Mouse (Mus musculus): ENCODE data around the gene Selenoo. TPM values are rescaled to one million over a fixed set of nuclear protein-coding genes. Genes with fewer than 3 reads are reported as not detected.

Selenoo gene
- total RNA-seq, 2 experiments from 2014 or later: 21.1 to 21.3 TPM

DNA sequence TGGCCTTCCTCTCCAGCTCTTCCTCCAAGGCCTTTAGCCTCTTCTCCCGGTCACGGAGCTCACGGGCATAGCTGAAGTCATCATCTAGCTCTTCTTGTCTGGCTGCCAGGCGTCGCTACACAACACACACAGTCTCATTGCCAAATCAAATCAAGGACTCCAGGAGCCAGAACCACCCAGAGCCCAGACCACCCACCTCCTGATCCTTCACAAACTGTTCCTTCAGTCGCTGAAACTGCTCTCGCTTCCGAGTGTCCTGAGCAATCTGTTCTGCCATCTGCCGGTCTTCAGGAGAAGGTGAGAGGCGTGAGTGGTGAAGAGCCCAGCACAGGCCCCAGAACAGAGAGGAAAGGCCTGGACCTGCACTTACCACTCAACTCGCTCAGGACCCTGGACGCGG, 17.2 kb downstream of the Selenoo start:
- intact Hi-C loops (cut with DNase I): loop anchor here (5.0 kb wide), 1 partner anchor 174 kb away; no protein-coding TSS in a partner anchor
- H3K27ac ChIP-seq: peak overlapping the region; percentile 50; the same call in 1 of the 2 replicates
- peak in 1 of 2 experiments; percentile 57 for DNase-seq (ENCODE audit: extremely low spot score in 1 of 2, low spot score in 2 of 2)
- no peak overlapping the region for H3K4me3 ChIP-seq
- peak; percentile 16; the same call in 1 of the 2 replicates for TF ChIP-seq CTCF (IDR thresholded peaks at IDR 0.05)

DNA sequence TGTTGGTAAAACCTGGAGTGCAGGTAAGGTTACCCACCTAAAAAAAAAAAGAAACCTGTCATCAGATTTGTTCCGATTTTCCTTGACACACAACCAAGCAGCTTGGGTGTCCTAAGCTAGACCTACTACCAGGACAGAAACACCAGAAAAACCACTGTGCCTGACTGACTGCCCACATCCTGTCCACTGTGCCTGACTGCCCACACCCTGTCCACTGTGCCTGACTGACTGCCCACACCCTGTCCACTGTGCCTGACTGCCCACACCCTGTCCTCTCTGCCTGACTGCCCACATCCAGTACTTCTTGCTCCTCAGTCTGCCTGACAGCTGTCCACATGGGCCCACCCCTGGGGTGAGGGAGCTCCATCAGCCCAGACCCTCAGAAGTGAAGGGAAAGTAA, 18.1 kb downstream of the Selenoo start:
- intact Hi-C loops (cut with DNase I): loop anchor here (5.0 kb wide), 1 partner anchor 175 kb away; no protein-coding TSS in a partner anchor
- Histone ChIP-seq H3K27ac (peak overlapping the region; percentile 34; the same call in 1 of the 2 replicates), H3K4me3 (no peak overlapping the region)
- DNase-seq (ENCODE audit: extremely low spot score in 1 of 2, low spot score in 2 of 2): no peak
- no peak for TF ChIP-seq CTCF (IDR thresholded peaks at IDR 0.05)

DNA sequence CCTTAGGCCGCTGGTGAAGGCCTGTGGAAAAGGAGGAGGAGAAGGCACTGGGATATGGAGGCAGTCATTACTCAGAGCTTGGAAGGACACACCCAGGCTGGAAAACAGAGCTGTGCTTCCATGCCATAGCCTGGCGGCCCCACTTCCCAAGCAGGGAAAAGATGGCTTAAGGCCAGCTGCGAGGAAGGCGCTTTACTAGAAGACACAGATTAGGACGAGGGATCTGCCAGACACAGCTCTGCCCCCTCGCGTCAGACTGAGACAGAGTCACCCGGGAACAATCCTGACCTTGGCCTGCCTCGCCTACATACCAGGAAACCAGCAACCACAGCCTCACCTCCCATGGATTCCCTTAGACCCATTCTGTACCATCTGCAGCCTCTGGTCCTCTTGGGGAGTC, 21.3 kb downstream of the Selenoo start:
- no peak overlapping the region for H3K27ac ChIP-seq
- no peak for DNase-seq (ENCODE audit: extremely low spot score in 1 of 2, low spot score in 2 of 2)
- no peak overlapping the region for H3K4me3 ChIP-seq
- intact Hi-C loops (cut with DNase I): no loop called here
- no peak; the same call in 1 of the 2 replicates for TF ChIP-seq CTCF (IDR thresholded peaks at IDR 0.05)

DNA sequence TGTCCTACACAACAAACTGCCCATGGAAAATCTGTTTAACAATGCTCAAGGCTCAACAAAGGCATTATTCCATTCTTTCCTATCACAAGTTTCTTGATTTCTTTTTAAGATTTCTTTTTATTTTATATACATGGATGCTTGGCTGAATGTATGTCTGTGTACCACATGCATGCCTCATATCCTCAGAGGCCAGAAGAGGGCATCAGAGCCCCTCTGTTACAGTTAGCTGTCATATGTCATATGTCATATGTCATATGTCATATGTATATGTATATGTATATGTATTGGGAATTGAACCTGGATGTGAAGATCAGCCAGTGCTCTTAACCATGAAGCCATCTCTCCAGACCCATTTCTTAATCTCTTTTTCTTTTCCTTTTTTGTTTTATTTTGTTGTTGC, 29.1 kb downstream of the Selenoo start:
- Histone ChIP-seq H3K27ac (no peak overlapping the region), H3K4me3 (no peak overlapping the region)
- DNase-seq (ENCODE audit: extremely low spot score in 1 of 2, low spot score in 2 of 2): no peak
- intact Hi-C loops (cut with DNase I): no loop called here
- peak; percentile 29 for TF ChIP-seq CTCF (IDR thresholded peaks at IDR 0.05)

DNA sequence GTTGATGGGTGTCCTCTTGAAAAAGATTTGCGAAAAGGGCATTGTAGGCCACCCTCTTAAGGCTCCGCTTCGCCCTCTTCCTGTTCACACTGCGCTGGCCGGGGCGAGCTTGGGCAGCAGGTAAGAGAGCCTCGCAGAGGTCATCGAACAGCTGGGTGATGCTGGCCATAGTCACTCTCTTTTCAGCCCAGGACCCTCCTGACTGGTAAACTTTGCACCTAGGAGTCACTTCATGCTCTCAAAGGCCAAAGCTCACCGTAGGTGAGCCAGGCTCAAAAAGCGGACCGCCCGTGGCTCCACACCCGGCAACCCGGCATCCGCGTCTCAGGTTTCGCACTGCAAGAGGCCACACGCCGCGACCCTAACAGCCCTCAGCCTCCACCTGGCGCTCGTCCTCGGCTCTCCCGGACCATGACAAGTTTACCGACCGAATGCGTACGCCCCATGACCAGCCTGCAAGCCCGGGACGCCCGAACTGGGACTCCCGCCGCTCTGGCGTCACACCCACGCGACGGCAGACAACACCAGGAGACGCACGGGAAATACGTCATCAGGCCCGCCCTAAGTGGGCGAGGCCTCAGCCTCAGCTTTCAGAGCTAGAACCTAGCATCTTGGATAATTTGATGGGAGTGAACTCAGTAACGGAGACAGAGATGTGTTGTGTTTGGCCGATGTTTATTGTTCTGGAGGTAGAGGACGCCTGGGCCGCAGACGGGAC, 33.9 kb downstream of the Selenoo start, which contains the start of gene Tubgcp6:
Gene Tubgcp6 (minus strand): TSS at position 464 of the 718 bp plus-strand sequence.
- H3K4me3 ChIP-seq: peak within 1 kb of the TSS; percentile 94
- intact Hi-C loops (cut with DNase I): loop anchor here (2.0 kb wide), 1 partner anchor 74 kb away; the partner anchor contains the start of gene Dennd6b
- DNase-seq (ENCODE audit: extremely low spot score in 1 of 2, low spot score in 2 of 2): peak; percentile 96 to 97
- TF ChIP-seq CTCF (IDR thresholded peaks at IDR 0.05): no peak
- H3K27ac ChIP-seq: peak within 1 kb of the TSS; percentile 93

DNA sequence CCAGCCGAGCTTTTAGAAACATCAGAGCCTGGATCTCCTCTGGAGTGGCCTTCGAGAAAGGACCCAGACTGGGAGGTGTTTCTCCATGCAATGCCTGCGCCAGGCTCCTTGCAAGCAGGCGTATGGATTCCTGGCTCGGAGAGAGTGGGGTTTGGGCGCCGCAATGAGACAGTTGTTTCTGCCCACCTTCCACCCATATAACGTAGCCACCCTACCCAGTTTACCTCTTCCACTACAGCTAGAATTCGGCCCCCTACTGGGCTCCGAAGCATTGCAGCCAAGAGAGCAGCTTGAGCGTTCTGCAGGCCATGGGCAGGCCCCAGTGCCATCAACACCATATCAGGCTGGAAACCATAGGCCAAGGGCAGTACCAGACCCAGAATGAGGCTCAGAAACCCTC, 34.7 kb downstream of the Selenoo start:
- Histone ChIP-seq H3K27ac (peak overlapping the region; percentile 93), H3K4me3 (peak overlapping the region; percentile 94)
- peak; percentile 59 for TF ChIP-seq CTCF (IDR thresholded peaks at IDR 0.05)
- peak; percentile 63 to 64 for DNase-seq (ENCODE audit: extremely low spot score in 1 of 2, low spot score in 2 of 2)
- intact Hi-C loops (cut with DNase I): loop anchor here (2.0 kb wide), 1 partner anchor 73 kb away; the partner anchor contains the start of gene Dennd6b

DNA sequence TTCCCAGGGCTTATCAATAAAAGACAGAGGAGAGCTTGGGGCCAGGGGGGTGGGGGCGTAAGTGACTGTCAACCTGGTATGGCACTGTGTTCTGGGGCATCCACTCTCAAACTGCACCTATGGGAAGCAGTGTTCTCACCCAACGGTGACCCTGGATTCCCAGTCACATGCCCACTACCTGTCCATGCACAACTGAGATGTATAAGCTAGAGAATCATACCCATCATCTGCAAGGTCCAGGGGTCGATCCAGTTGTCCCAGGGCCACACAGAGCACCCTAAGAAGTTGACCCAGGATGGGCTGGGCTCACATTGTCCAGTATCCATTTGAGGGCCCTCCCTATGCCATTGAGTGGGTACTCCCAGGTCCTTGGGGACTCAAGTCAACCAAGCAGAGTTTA, 35.4 kb downstream of the Selenoo start:
- TF ChIP-seq CTCF (IDR thresholded peaks at IDR 0.05): no peak
- no peak for DNase-seq (ENCODE audit: extremely low spot score in 1 of 2, low spot score in 2 of 2)
- intact Hi-C loops (cut with DNase I): no loop called here
- no peak overlapping the region; the same call in 1 of the 2 replicates for H3K27ac ChIP-seq
- H3K4me3 ChIP-seq: no peak overlapping the region

DNA sequence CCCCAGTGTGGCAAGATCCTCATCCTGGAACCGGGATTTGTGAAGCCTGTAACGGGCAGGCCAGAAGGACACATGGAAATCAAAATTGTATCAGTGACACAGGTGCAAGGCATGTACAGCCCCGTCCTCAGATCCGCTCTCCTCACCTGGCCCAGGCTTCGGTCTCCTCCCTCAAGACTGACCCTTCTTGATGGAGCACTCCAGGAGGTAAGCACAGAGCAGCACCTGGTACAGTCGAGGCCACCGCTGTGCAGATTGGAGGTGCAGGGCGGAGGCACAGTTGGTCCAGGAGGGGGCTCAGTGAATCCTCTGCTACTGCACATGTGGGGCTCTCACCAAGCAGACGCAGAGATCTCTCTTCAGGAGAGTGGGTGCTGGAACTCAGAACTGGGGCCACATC, 36.5 kb downstream of the Selenoo start:
- DNase-seq (ENCODE audit: extremely low spot score in 1 of 2, low spot score in 2 of 2): peak in 1 of 2 experiments; percentile 7
- H3K27ac ChIP-seq: no peak overlapping the region
- TF ChIP-seq CTCF (IDR thresholded peaks at IDR 0.05): no peak
- H3K4me3 ChIP-seq: no peak overlapping the region
- intact Hi-C loops (cut with DNase I): no loop called here

DNA sequence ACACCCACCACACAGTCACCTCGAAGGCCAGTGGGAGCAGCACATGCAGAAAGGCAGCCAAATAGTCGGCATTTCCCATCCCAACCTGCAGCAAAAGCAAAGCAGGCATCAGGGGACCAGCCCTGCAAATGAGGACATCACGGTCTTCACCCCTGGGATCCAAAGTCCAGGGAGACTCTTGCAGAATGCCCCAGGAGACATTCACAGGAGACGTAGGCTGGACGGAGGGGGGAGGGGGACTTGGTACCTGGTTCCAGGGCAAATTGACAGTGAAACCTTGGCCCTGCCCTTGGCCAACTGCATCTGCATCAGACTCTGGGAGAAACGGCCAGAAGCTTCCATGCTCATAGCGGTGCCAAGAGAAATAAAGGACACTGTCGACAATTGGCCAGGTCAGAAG, 37.7 kb downstream of the Selenoo start:
- no peak overlapping the region for H3K27ac ChIP-seq
- TF ChIP-seq CTCF (IDR thresholded peaks at IDR 0.05): no peak
- H3K4me3 ChIP-seq: no peak overlapping the region
- intact Hi-C loops (cut with DNase I): no loop called here
- no peak for DNase-seq (ENCODE audit: extremely low spot score in 1 of 2, low spot score in 2 of 2)

DNA sequence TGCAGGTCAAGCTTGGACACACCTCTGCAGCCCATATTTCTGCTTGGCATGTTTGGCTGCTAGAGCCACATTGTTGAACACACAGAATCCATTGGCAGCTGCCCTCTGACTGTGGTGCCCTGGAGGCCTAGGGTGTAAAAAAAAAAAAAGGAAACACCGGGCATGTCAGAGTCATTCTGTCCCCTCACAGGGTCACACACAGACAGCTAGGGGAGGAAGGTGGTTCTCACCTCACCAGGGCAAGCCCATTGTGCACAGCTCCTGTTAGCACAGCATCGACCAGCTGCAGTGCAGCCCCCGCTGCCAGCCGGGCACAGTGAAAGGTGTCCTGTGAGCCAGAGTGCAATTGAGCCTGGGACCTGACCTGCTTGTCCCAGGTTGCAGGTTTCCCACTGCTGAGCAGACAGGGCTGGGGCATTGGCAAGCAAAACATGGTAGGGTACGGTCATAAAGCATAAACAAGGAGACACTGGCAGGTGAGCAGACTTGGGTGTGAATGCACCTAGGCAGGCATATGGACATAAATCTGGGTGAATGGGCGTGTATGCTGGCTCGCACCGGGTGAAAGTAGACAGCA, 38.6 kb downstream of the Selenoo start:
- TF ChIP-seq CTCF (IDR thresholded peaks at IDR 0.05): no peak
- intact Hi-C loops (cut with DNase I): no loop called here
- no peak for DNase-seq (ENCODE audit: extremely low spot score in 1 of 2, low spot score in 2 of 2)
- Histone ChIP-seq H3K27ac (peak overlapping the region; percentile 95; the same call in 1 of the 2 replicates), H3K4me3 (peak overlapping the region; percentile 62)

DNA sequence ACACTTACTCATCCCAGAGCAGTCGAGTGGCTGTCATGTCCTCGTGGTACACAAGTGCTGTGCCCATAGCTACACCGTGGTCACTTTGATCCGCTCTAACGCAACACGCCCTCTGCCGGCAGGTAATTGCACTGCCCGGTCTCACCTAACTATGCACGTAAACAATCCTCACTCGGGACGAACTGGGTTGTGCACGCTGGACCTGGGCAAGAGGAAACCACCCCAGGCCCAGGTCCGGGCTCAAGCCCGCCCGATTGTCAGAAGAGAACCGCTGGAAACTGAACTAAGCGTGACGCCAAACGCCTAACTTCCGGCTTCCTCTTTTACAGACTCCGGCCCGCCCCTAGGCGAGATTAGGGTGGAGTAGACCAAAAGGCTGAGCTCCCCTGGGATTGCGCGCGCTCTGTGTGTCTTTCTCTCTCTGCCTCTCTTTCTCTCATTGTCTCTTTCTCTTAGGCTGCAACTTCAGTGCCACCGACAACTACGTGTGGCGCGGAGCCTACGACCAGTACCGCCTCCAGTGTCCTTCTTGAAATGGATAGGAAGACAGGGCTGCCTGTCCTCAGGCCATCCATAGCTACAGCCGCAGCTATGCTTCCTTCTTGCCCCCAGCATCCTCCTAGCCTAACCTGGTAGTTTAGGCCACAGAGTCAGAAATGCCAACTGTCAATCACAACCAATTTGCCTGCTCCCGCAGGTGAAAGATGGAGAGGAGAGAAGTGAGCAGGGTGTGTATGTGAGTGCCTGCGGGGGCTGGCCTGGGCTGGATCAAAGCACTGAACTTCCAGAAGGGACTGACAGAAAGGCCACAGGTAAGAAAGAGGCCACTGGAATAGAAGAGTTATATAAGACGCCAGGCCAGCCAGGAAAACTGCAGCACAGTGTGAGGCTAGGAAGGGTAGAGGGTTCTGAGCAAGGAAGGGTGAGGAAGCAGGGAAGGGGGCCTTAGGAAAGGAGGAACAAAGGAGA, 39.8 kb downstream of the Selenoo start, which contains the start of gene Hdac10:
Gene Hdac10 (minus strand): TSS at position 319 of the 969 bp plus-strand sequence.
- DNase-seq (ENCODE audit: extremely low spot score in 1 of 2, low spot score in 2 of 2): peak; percentile 81 to 86
- peak within 1 kb of the TSS; percentile 62 for H3K4me3 ChIP-seq
- peak; percentile 90 for TF ChIP-seq CTCF (IDR thresholded peaks at IDR 0.05)
- intact Hi-C loops (cut with DNase I): loop anchor here (2.0 kb wide), 1 partner anchor 82 kb away; the partner anchor contains the start of gene Ppp6r2
- H3K27ac ChIP-seq: peak within 1 kb of the TSS; percentile 95

Measured in left cerebral cortex, adult 2 months (tissue).